Mouse (Mus musculus) kidney, postnatal 0 days (tissue): ENCODE data around the gene Rhbdf1. TPM values are rescaled to one million over a fixed set of nuclear protein-coding genes. Genes with fewer than 3 reads are reported as not detected.

Experiments used
- ATAC-seq: fragments of 200-750 bp; cut with Nextera tagmentation; replicated peaks from 2 replicates; pipeline ENCODE4 v1.8.0; 2017; ENCODE audit warnings: low read depth, moderate number of reproducible peaks, moderate TSS enrichment, moderate library complexity; ENCODE audit not compliant: low FRiP score
- DNase-seq: peaks from one replicate; pipeline ENCODE4 v3.0.0-alpha.2; 2016; ENCODE audit warnings: low spot score
- H3K27ac ChIP-seq: fragments of 300-500 bp; sonication (generic); 2 replicates; pipeline ENCODE4 v1.5.1; 2014; ENCODE audit warnings: mild to moderate bottlenecking
- H3K27me3 ChIP-seq: fragments of 300-500 bp; sonication (generic); 2 replicates; pipeline ENCODE4 v1.6.1; 2014; ENCODE audit warnings: low read length, mixed read lengths; ENCODE audit not compliant: insufficient read depth
- H3K36me3 ChIP-seq: fragments of 300-500 bp; sonication (generic); 2 replicates; pipeline ENCODE4 v1.6.1; 2014; ENCODE audit warnings: low read length, mixed read lengths; ENCODE audit not compliant: insufficient read depth
- H3K4me1 ChIP-seq: fragments of 300-500 bp; sonication (generic); replicated peaks from 2 replicates; pipeline ENCODE4 v1.6.1; 2014; ENCODE audit warnings: antibody characterized with exemption, low read length, mixed read lengths; ENCODE audit not compliant: insufficient read depth
- H3K4me2 ChIP-seq: fragments of 300-500 bp; sonication (generic); 2 replicates; pipeline ENCODE4 v1.6.1; 2014; ENCODE audit warnings: mild to moderate bottlenecking, low read length, moderate library complexity, mixed read lengths
- H3K4me3 ChIP-seq: fragments of 300-500 bp; sonication (generic); replicated peaks from 2 replicates; pipeline ENCODE4 v1.5.1; 2014; ENCODE audit warnings: low read depth, low read length
- H3K9ac ChIP-seq: fragments of 300-500 bp; sonication (generic); 2 replicates; pipeline ENCODE4 v1.6.1; 2014; ENCODE audit warnings: low read depth, low read length
- H3K9me3 ChIP-seq: fragments of 300-500 bp; sonication (generic); replicated peaks from 2 replicates; pipeline ENCODE4 v1.6.1; 2016; ENCODE audit warnings: low read length, inconsistent platforms, mixed read lengths
- CTCF ChIP-seq: IDR thresholded peaks from 2 replicates; pipeline ENCODE4 v1.5.1; 2016; ENCODE audit warnings: antibody characterized with exemption, low read depth, mild to moderate bottlenecking, moderate library complexity
- WGBS: fragments of 180-500 bp; shearing (Covaris S2); extraction: QIAGEN DNeasy Blood & Tissue Kit; methylation state at CpG from one replicate; pipeline ENCODE4 v1.1.7; 2014; 5-methylcytosine and 5-hydroxymethylcytosine counted together
- polyA plus RNA-seq: library from polyadenylated mRNA; unstranded; fragments of >200 nt; fragmentation: Nextera tagmentation; extraction: Ambion mirVana; gene quantifications from 2 replicates; pipeline ENCODE4 v1.2.1, GENCODE M21; 2015

The Rhbdf1 gene
- polyA plus RNA-seq, 1 experiment from 2014 or later, result 49.3 TPM

GRCm38 (mm10) chr11:32178506-32178905, 43.6 kb downstream of the Rhbdf1 start:
- Histone ChIP-seq H3K27ac (no peak overlapping the region), H3K9ac (no peak overlapping the region), H3K4me1 (no peaks in the 10 kb centered on the region), H3K27me3 (no peaks in the 10 kb centered on the region), H3K4me2 (no peak overlapping the region), H3K4me3 (no peak overlapping the region), H3K36me3 (no peaks in the 10 kb centered on the region), H3K9me3 (no peaks in the 10 kb centered on the region)
- DNase-seq (no peak), ATAC-seq (no peak)
- WGBS, result 71% methylated on average over 1 of the region's 1 CpGs
- no peak for TF ChIP-seq CTCF

DNA sequence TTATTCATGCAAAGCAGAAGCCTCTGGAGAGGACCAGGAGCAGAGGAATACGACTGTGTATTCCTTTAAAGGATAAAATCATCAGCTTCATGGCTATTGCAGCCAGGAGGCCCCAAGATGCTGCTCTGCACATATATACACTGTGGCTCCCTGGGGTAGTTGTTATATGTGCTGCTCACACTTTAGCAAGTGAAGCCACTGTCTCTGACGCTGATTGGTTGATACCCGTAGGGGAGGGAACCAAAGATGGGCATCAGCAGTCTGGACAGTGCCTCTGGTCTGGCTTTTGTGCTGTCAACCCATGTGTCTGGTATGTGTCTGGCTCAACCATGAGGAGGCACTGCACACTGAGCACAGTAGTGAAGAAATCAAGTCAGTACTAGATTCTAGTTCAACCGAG, 55.4 kb downstream of the Rhbdf1 start:
- Histone ChIP-seq H3K4me1 (no peaks in the 10 kb centered on the region), H3K27ac (no peak overlapping the region), H3K36me3 (no peaks in the 10 kb centered on the region), H3K9ac (no peak overlapping the region), H3K4me3 (no peak overlapping the region), H3K27me3 (no peaks in the 10 kb centered on the region), H3K4me2 (no peak overlapping the region), H3K9me3 (no peaks in the 10 kb centered on the region)
- ATAC-seq (no peak), DNase-seq (no peak)
- no peak for TF ChIP-seq CTCF
- WGBS, result 71% methylated on average over 4 of the region's 4 CpGs

GRCm38 (mm10) chr11:32161922-32162804, 59.9 kb downstream of the Rhbdf1 start:
- H3K27ac ChIP-seq, result no peak overlapping the region
- WGBS, result 14% methylated on average over 28 of the region's 28 CpGs

GRCm38 (mm10) chr11:32161500-32161899, 60.6 kb downstream of the Rhbdf1 start:
- Histone ChIP-seq H3K36me3 (no peaks in the 10 kb centered on the region), H3K9ac (no peak overlapping the region), H3K4me2 (peak overlapping the region; percentile 57), H3K27ac (no peak overlapping the region), H3K4me3 (no peak overlapping the region), H3K27me3 (no peaks in the 10 kb centered on the region), H3K4me1 (no peaks in the 10 kb centered on the region), H3K9me3 (no peaks in the 10 kb centered on the region)
- WGBS, result 6% methylated on average over 9 of the region's 9 CpGs
- peak; percentile 64 for TF ChIP-seq CTCF
- peak; percentile 36 for DNase-seq
- peak; percentile 69; the same call in 1 of the 2 replicates for ATAC-seq

More at GRCm38 (mm10) chr11:32161922-32162804, 59.9 kb downstream of the Rhbdf1 start:
- H3K4me2 ChIP-seq, result peak overlapping the region; percentile 57
- peak overlapping the region; percentile 16; the same call in 1 of the 2 replicates for H3K4me3 ChIP-seq
- no peaks in the 10 kb centered on the region for H3K9me3 ChIP-seq
- 0 out of 2 replicates have a peak overlapping the region, but pooled peaks have one; percentile 8 for H3K9ac ChIP-seq
- no peaks in the 10 kb centered on the region for H3K36me3 ChIP-seq
- no peaks in the 10 kb centered on the region for H3K27me3 ChIP-seq
- no peaks in the 10 kb centered on the region for H3K4me1 ChIP-seq
- ATAC-seq, result peak; percentile 89
- peak; percentile 98 for TF ChIP-seq CTCF
- peak; percentile 78 for DNase-seq

GRCm38 (mm10) chr11:32160341-32160740, 61.8 kb downstream of the Rhbdf1 start:
- WGBS, result 71% methylated on average over 7 of the region's 7 CpGs
- Histone ChIP-seq H3K9ac (no peak overlapping the region), H3K9me3 (no peaks in the 10 kb centered on the region), H3K36me3 (no peaks in the 10 kb centered on the region), H3K4me2 (no peak overlapping the region), H3K4me3 (no peak overlapping the region), H3K27ac (no peak overlapping the region), H3K4me1 (no peaks in the 10 kb centered on the region), H3K27me3 (no peaks in the 10 kb centered on the region)
- no peak for TF ChIP-seq CTCF
- ATAC-seq (no peak), DNase-seq (no peak)

Other genes with a start within 250 kb of the Rhbdf1 start
- gene Nsg2, start 221.8 kb downstream of the Rhbdf1 start, polyA plus RNA-seq, result 7.2 and 9.2 TPM in 2 replicates
- not detected in 2 replicates for gene Il9r, start 22.0 kb downstream of the Rhbdf1 start, polyA plus RNA-seq
- gene Snrnp25, start 16.9 kb downstream of the Rhbdf1 start, polyA plus RNA-seq, result 49.5 and 49.6 TPM in 2 replicates
- gene Mpg, start 4.2 kb upstream of the Rhbdf1 start, polyA plus RNA-seq, result 31.6 and 33.0 TPM in 2 replicates
- 36.9 and 44.2 TPM in 2 replicates for gene Nprl3, start 45.4 kb upstream of the Rhbdf1 start, polyA plus RNA-seq
- gene Hba-x, start 54.1 kb upstream of the Rhbdf1 start, polyA plus RNA-seq, result 0.36 and 0.43 TPM in 2 replicates
- gene Hba-a1, start 61.2 kb upstream of the Rhbdf1 start, polyA plus RNA-seq, result 1,023 and 1,027 TPM in 2 replicates
- gene Hbq1b, start 64.7 kb upstream of the Rhbdf1 start, polyA plus RNA-seq, result 0.87 and 0.92 TPM in 2 replicates
- 2,400 and 2,472 TPM in 2 replicates for gene Hba-a2, start 74.2 kb upstream of the Rhbdf1 start, polyA plus RNA-seq
- 0.37 TPM in 1 of 2 replicates, not detected in the other for gene Hbq1a, start 77.8 kb upstream of the Rhbdf1 start, polyA plus RNA-seq
- 6.6 TPM in 2 replicates for gene Sh3pxd2b, start 125.5 kb upstream of the Rhbdf1 start, polyA plus RNA-seq
- gene Ubtd2, start 233.1 kb upstream of the Rhbdf1 start, polyA plus RNA-seq, result 28.8 TPM in 2 replicates